Mouse (Mus musculus) megakaryocyte, embryonic 14.5 days (primary cell): ENCODE results near the gene Nrg3.

ENCODE experiments used
- FLI1 ChIP-seq: IDR thresholded peaks from 2 replicates; pipeline ENCODE4 v1.6.1; 2012; ENCODE audit warnings: low read length, inconsistent platforms, mixed read lengths
- GATA1 ChIP-seq: IDR thresholded peaks from 3 replicates; pipeline ENCODE4 v1.6.1; 2012; ENCODE audit warnings: mixed read lengths, low read length, inconsistent platforms, borderline replicate concordance

DNA sequence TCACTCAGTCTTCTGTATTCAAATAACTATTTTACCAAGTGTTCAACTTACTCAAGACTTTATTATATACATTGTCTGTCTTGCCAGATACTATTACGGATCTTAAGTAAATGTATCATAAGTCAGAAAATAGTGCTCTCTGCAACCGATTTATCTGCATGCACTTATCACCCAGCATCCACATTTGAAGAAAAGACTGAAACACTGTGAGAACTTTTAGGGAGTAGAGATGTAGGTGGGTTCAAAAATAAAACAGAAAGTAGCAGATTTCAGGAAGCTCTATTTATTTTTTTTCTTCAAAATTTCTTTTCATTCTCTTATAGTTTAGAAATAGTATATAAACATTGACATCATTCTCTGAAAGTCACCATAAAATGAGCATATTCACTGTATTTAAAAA lies 449.8 kb downstream of the Nrg3 start:
- TF ChIP-seq GATA1 (no peak), FLI1 (no peak)
